Mouse (Mus musculus) layer of hippocampus, adult 2 months (tissue): ENCODE data around the gene Fbp1. TPM values are rescaled to one million over a fixed set of nuclear protein-coding genes. Genes with fewer than 3 reads are reported as not detected.
"Not testable (repeated sequence)": the region's sequence is repeated elsewhere in the genome, so short reads cannot be mapped to it uniquely, and the experiment has no call there.

Source experiments
- DNase-seq, 2 experiments: peaks; one replicate each; pipeline ENCODE4 v3.0.0; 2022; ENCODE audit warnings: low spot score in 2 of 2
- H3K27ac ChIP-seq: fragments of 200-600 bp; 2 replicates; pipeline ENCODE4 v1.8.1; 2022
- H3K4me3 ChIP-seq: fragments of 200-600 bp; 2 replicates; pipeline ENCODE4 v1.8.1; 2022; ENCODE audit warnings: mild to moderate bottlenecking
- CTCF ChIP-seq: fragments of 200-600 bp; conservative IDR thresholded peaks from 2 replicates; pipeline ENCODE4 v1.8.1; 2022; ENCODE audit warnings: antibody characterized with exemption, mild to moderate bottlenecking, moderate library complexity
- total RNA-seq, 2 experiments: library from RNA; stranded (reverse); gene quantifications; 2 replicates each; pipeline ENCODE4 v1.2.3; 2021

The Fbp1 gene
- total RNA-seq, 2 experiments from 2014 or later: 0.61 TPM; not detected in 1

DNA sequence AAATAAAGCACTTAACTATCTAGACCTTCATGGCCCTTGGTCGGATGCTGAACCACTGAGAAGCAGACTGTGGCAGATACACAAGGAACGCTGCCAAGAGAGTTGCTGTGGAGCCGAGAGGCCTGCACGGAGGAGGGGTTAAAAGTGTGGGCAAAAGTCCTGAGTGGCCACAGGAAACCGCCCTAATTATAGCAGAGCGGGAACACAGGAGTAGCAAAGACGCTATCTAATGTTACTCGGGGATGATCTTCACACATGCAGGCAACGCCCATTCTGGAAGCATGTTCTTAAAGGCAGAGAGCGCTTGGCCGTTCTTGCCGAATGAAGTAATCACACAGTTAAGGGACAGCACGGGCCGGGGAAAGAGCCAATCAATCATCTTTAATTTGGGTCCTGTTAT, 31.2 kb downstream of the Fbp1 start:
- TF ChIP-seq CTCF: no peak
- H3K4me3 ChIP-seq: no peak overlapping the region
- no peak overlapping the region for H3K27ac ChIP-seq
- no peak for DNase-seq

DNA sequence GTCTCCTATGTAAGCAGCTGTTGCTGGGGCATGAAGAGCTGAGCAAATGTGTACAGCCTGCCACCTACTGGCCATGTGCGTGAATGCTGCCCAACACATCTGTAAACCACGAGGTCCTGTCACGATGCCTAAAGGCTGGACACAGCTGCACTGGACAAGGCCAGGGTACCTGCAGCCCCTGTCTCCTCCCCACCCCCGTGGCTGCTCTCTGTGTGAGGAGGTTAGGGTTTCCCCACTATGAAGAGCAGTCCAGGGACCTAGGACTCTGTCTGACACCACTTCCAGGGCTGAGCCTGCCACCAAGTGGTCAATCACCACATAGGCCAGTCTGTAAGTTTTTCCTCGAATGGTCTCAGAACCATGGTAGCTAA, 31.8 kb downstream of the Fbp1 start:
- Histone ChIP-seq H3K27ac (no peak overlapping the region), H3K4me3 (peak overlapping the region; percentile 36; the same call in 1 of the 2 replicates)
- TF ChIP-seq CTCF: peak; percentile 91
- peak; percentile 35 to 67 for DNase-seq

DNA sequence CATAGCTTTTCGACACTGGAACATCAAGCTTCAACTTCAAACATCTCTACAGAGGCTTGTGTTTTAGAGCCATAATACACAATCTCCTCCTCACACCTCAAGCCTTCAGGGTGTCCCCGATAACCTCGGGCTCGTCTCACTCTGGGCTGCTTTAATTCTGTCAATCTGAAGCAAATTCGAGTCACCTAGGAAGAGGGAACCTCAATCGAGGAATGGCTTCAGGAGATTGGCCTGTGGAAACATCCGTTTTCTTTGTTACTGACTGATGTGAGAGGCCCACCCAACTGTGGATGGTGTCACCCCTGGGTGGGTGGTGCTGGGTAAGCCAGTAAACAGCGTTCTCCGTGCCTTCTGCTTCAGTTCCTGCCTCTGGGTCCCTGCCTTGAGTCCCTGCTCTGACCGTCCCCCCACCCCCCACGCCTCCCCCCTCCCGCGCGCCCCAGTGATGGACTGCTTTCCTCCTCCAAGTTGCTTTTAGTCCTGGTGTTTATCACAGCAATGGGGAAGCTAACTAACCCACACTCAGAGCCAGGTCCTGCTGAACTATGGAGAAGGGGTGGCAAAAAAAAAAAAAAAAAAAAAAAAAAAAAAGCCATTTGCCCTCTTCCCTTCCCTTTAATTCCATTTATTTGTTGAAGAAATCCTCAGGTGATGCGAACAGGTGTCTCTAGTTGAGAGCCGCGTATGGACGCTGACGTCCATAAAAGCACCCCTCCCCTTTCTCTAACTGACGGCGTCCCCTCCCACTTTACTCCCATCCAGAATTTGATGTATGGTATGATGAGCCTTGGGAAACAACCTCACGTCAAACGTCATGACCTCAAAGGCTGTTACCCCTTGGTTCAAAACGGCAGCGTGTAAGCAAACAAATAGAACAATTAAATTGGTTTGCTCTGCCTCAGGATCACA, 32.4 kb downstream of the Fbp1 start:
- peak overlapping the region; percentile 36; the same call in 1 of the 2 replicates for H3K4me3 ChIP-seq
- no peak overlapping the region for H3K27ac ChIP-seq
- no peak for TF ChIP-seq CTCF
- DNase-seq: no peak

DNA sequence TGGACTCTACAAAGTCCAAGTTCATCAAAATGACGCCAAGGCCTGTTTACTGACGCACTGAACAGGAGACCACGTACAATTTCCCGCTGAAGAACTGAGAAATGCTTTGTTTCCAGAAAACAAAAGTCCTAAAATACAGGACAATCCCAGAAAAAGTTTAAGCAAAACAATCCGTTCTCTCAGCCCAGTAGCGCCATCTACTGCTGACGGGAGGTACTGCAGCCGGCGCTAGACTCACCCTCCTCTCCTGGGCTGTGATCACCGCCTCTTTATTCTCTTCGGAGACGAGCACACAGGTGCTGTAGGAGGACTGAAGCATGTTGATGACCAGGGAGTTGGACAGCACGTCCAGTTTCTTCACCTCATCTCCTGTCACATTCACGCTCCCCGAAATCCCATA, 33.4 kb downstream of the Fbp1 start:
- no peak overlapping the region for H3K27ac ChIP-seq
- TF ChIP-seq CTCF: peak; percentile 99; the same call in 1 of the 2 replicates
- no peak overlapping the region for H3K4me3 ChIP-seq
- peak; percentile 30 to 76 for DNase-seq

DNA sequence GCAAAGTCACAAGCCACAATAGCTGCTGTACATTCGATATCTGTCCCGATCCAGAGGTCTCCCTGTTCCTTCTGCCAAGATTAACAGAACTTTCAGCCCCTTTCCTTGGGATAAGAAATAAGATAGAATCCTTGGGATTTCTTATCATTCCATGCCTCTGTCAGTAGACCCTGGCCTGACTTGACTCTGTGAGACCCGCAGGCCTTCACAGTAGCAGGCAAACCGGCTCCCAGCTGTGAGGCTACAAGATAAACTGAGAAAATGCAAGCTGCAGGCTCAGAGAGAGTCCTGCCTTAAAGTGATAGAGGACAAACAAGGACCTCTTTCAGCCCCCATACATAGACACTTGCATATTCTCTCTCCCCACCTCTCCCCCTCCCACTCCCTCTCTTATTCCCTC, 54.7 kb downstream of the Fbp1 start:
- DNase-seq: no peak
- Histone ChIP-seq H3K4me3 (no peak overlapping the region), H3K27ac (no peak overlapping the region)
- no peak for TF ChIP-seq CTCF

DNA sequence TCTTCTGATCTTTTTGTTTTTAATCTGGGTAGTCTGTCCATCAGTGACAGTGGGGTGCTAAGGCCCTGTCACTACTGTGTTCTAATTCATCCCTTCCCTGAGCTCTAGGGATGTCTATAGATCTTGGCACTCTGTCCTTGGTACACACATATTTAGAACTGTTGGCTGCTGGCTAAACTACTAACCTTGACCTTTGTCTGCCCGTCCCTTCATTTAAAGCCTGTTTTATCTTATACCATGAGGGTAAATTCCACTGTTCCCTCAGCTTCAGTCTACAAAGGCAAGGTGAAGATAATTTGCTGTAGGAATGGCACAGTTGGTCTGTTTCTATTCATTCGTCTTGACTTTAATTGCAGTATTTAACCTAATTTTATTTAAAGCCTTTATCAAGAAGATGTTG, 55.8 kb downstream of the Fbp1 start:
- Histone ChIP-seq H3K27ac (no peak overlapping the region), H3K4me3 (no peak overlapping the region)
- no peak for DNase-seq
- no peak for TF ChIP-seq CTCF

DNA sequence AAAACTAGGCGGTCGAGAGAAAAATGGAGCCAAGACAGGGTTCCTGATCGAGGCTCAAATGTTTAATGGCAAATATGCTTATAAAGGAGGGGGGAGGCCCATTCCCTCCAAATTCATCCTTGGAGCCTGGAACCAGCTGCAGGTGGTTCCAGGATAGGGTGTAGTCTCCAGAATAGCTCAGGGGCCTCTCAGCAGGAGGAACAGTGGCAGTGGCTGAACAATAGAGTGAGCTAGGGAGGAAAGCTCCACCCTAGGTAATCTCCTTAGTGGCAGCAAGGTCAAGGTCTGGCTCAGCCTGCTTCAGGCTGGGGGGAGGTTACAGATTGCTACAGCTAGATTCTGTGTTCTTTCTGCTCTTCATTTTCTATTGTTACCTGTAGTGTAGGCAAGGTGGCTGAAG, 72.4 kb downstream of the Fbp1 start:
- not testable (repeated sequence) for H3K4me3 ChIP-seq, H3K27ac ChIP-seq, DNase-seq

Other genes starting within 250 kb of the Fbp1 start
- 10 to 100 TPM; 13.0 to 14.5 TPM for gene Platr25, start 127.6 kb downstream of the Fbp1 start, total RNA-seq
- 1 to 10 TPM; 7.7 to 8.3 TPM for gene Gm5141, start 102.5 kb downstream of the Fbp1 start, total RNA-seq
- not detected for gene Fbp2, start 29.9 kb downstream of the Fbp1 start, total RNA-seq
- gene 2010111I01Rik, start 76.6 kb upstream of the Fbp1 start, total RNA-seq: 10 to 100 TPM; 89.8 to 91.4 TPM